Mouse (Mus musculus) lung, adult 2 months (tissue): ENCODE measurements around the gene Myo16.

ENCODE experiments used
- CTCF ChIP-seq: fragments of 200-500 bp; IDR thresholded peaks from 2 replicates; pipeline ENCODE4 v1.5.1; 2011; ENCODE audit warnings: mild to moderate bottlenecking, low read length, control low read depth; ENCODE audit not compliant: insufficient read depth
- POLR2A ChIP-seq: fragments of 200-500 bp; IDR thresholded peaks from 2 replicates; pipeline ENCODE4 v1.6.1; 2011; ENCODE audit warnings: low read depth, mild to moderate bottlenecking, control low read depth, low read length, borderline replicate concordance; ENCODE audit errors: extremely low read depth

DNA sequence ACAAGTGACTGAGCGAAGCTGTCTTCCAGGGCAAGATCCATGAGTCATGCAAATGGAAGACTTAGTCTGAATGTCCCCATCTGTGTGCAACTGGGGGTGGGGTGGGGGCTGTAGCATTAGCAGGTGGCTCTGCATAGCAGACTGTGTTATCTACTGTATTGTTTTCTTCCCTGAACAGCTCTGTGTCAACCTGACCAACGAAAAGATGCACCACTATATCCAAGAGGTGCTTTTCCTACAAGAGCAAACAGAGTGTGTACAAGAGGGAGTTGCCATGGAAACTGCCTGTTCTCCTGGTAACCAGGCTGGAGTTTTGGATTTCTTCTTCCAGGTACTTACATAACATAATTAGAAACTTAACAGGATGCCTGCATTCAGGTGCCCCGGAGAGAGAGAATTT is 320.7 kb downstream of the Myo16 start:
- TF ChIP-seq CTCF (no peak), POLR2A (no peak)
